Mouse (Mus musculus) kidney, adult 9 months (tissue): ENCODE measurements around the gene Tcf23.

Experiments
- DNase-seq: peaks from one replicate; pipeline ENCODE4 v3.0.0; 2022

Tcf23 gene

GRCm38 (mm10) chr5:30950451-30950850 is 18.0 kb upstream of the Tcf23 start:
- no peak for DNase-seq

GRCm38 (mm10) chr5:30950922-30951321 is 17.5 kb upstream of the Tcf23 start:
- DNase-seq = no peak

- DNase-seq = no peak
These were observed 16.8 kb upstream of the Tcf23 start for GRCm38 (mm10) chr5:30951706-30952105.

- DNase-seq = no peak
These were observed 15.9 kb upstream of the Tcf23 start for GRCm38 (mm10) chr5:30952551-30952950.

- DNase-seq = no peak
These were observed 14.4 kb upstream of the Tcf23 start for GRCm38 (mm10) chr5:30954065-30954464.

- no peak for DNase-seq
These were observed 13.9 kb upstream of the Tcf23 start for GRCm38 (mm10) chr5:30954556-30954955.

GRCm38 (mm10) chr5:30955751-30956150 is 12.7 kb upstream of the Tcf23 start:
- no peak for DNase-seq

- no peak for DNase-seq
These were observed 10.6 kb upstream of the Tcf23 start for GRCm38 (mm10) chr5:30957891-30958290.

- peak; percentile 73 for DNase-seq
These were observed 9.1 kb upstream of the Tcf23 start for GRCm38 (mm10) chr5:30959198-30959854.

GRCm38 (mm10) chr5:30959966-30960501 is 8.4 kb upstream of the Tcf23 start, which contains the start of gene Preb:
TSS of gene Preb (minus strand) at chr5:30960361.
- peak; percentile 99 for DNase-seq

- no peak for DNase-seq
These were observed 7.6 kb upstream of the Tcf23 start for GRCm38 (mm10) chr5:30960814-30961213.

- no peak for DNase-seq
These were observed 6.6 kb upstream of the Tcf23 start for GRCm38 (mm10) chr5:30961545-30962505.

GRCm38 (mm10) chr5:30963916-30964315 is 4.5 kb upstream of the Tcf23 start:
- no peak for DNase-seq

- DNase-seq = no peak
These were observed 2.3 kb upstream of the Tcf23 start for GRCm38 (mm10) chr5:30966189-30966588.

- DNase-seq = no peak
These were observed 978 bp downstream of the Tcf23 start for GRCm38 (mm10) chr5:30969440-30969839.

GRCm38 (mm10) chr5:30974870-30975656 is 6.6 kb downstream of the Tcf23 start:
- peak; percentile 33 for DNase-seq

- peak; percentile 53 for DNase-seq
These were observed 13.9 kb downstream of the Tcf23 start for GRCm38 (mm10) chr5:30982357-30982756.

GRCm38 (mm10) chr5:30992980-30993676 is 24.7 kb downstream of the Tcf23 start:
- no peak for DNase-seq

- no peak for DNase-seq
These were observed 25.6 kb downstream of the Tcf23 start for GRCm38 (mm10) chr5:30994074-30994473.

GRCm38 (mm10) chr5:30994910-30995635 is 26.6 kb downstream of the Tcf23 start:
- peak; percentile 32 for DNase-seq

GRCm38 (mm10) chr5:30998306-30998705 is 29.8 kb downstream of the Tcf23 start:
- peak; percentile 61 for DNase-seq
